Mouse (Mus musculus) embryonic facial prominence, embryonic 14.5 days (tissue): ENCODE results near the gene Nfasc. TPM values are rescaled to one million over a fixed set of nuclear protein-coding genes. Genes with fewer than 3 reads are reported as not detected.

Source experiments
- ATAC-seq: fragments of 200-750 bp; cut with Nextera tagmentation; 2 replicates; pipeline ENCODE4 v1.8.0; 2017; ENCODE audit warnings: low read depth, moderate number of reproducible peaks, moderate TSS enrichment
- DNase-seq: peaks from one replicate; pipeline ENCODE4 v3.0.0-alpha.2; 2015; ENCODE audit warnings: low spot score
- H3K27ac ChIP-seq: fragments of 300-500 bp; sonication (generic); replicated peaks from 2 replicates; pipeline ENCODE4 v1.5.1; 2014; ENCODE audit warnings: low read depth, mild to moderate bottlenecking, low read length, moderate library complexity
- H3K27me3 ChIP-seq: fragments of 300-500 bp; sonication (generic); replicated peaks from 2 replicates; pipeline ENCODE4 v1.6.1; 2014; ENCODE audit warnings: low read length; ENCODE audit not compliant: control insufficient read depth, insufficient read depth
- H3K36me3 ChIP-seq: fragments of 300-500 bp; sonication (generic); 2 replicates; pipeline ENCODE4 v1.6.1; 2014; ENCODE audit warnings: low read length, mixed read lengths; ENCODE audit not compliant: control insufficient read depth, insufficient read depth
- H3K4me1 ChIP-seq: fragments of 300-500 bp; sonication (generic); 2 replicates; pipeline ENCODE4 v1.6.1; 2014; ENCODE audit warnings: antibody characterized with exemption, low read length; ENCODE audit not compliant: control insufficient read depth, insufficient read depth
- H3K4me2 ChIP-seq: fragments of 300-500 bp; sonication (generic); 2 replicates; pipeline ENCODE4 v1.6.1; 2014; ENCODE audit warnings: low read depth, mild to moderate bottlenecking, low read length, moderate library complexity, mixed read lengths
- H3K4me3 ChIP-seq: fragments of 300-500 bp; sonication (generic); 2 replicates; pipeline ENCODE4 v1.5.1; 2014; ENCODE audit warnings: low read depth, mild to moderate bottlenecking, low read length
- H3K9ac ChIP-seq: fragments of 300-500 bp; sonication (generic); 2 replicates; pipeline ENCODE4 v1.6.1; 2014; ENCODE audit warnings: low read depth, mild to moderate bottlenecking, low read length, moderate library complexity, mixed read lengths
- H3K9me3 ChIP-seq: fragments of 300-500 bp; sonication (generic); 2 replicates; pipeline ENCODE4 v1.6.1; 2016; ENCODE audit warnings: low read length; ENCODE audit not compliant: control insufficient read depth
- WGBS: fragments of 180-500 bp; shearing (Covaris S2); extraction: QIAGEN DNeasy Blood & Tissue Kit; methylation state at CpG from one replicate; pipeline ENCODE4 v1.1.7; 2014; 5-methylcytosine and 5-hydroxymethylcytosine counted together
- polyA plus RNA-seq: library from polyadenylated mRNA; unstranded; fragments of >200 nt; fragmentation: Nextera tagmentation; extraction: Ambion mirVana; gene quantifications from 2 replicates; pipeline ENCODE4 v1.2.1, GENCODE M21; 2014

Nfasc gene
- polyA plus RNA-seq, 1 experiment from 2014 or later, result 2.4 TPM

DNA sequence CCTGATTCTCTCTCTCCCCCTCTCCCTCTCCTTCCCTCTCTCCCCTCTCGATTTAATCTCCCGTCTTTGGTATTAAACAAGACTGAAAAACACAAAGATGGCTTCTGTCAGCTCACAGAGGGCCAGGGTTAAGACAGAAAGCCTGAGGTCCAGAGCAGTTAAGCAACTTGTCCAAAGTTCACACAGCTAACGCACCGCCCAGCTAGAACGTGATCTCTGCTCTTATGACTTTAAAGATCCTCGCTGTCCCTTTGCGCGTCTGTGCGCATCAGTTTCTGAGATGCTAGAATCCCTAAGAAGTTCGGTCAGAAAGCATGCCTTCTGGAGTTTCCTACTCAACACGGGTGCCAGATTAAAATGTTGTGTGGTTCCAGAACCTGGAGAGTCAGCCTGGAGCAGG is 221.9 kb downstream of the Nfasc start:
- 87% methylated on average over 11 of the region's 11 CpGs for WGBS
- no peak for ATAC-seq
- Histone ChIP-seq H3K27ac (no peak overlapping the region), H3K9ac (no peak overlapping the region), H3K9me3 (no peaks in the 10 kb centered on the region), H3K4me1 (no peaks in the 10 kb centered on the region), H3K4me2 (no peak overlapping the region), H3K4me3 (no peak overlapping the region), H3K36me3 (no peaks in the 10 kb centered on the region), H3K27me3 (no peaks in the 10 kb centered on the region)
- DNase-seq, result no peak

DNA sequence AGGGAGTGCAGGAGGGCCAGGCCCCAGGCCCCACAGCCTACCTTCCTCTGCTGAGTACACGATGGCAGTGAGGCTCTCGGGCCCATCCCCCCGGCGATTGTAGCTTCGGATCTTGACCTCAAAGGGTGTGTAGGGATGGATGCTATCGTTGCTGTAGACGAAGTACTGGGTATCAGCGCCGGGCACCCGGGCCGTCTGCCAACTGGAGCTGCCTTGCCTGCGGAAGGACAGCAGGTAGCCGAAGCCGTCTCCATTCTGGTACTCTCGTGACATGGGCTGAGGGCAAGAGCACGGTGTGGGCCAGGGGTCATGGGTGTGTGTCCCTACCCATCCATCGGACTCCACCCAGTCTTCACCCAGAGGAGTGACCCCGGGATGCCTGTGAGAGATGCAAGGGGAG is 223.0 kb downstream of the Nfasc start:
- DNase-seq, result no peak
- Histone ChIP-seq H3K4me3 (no peak overlapping the region), H3K9ac (no peak overlapping the region)

DNA sequence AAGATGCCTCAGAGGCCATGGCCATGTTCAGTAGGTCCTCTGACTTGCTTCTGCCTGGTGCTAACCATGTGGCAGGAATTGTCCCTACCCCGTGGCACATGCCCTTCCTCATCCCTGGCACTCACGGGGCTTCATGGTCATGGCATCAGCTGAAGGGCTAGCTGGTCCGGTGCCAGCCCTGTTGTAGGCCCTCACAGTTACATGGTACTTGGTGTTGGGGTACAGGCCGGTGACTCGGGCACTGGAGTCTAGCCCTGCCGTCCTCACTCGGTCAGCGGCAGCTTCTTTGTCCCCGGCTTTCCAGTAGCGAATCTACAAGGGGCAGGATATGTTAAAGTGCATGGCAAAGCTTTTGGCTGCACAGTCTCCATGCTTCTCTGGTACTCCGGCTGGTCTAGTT is 224.8 kb downstream of the Nfasc start:
- Histone ChIP-seq H3K4me1 (no peaks in the 10 kb centered on the region), H3K9ac (no peak overlapping the region), H3K4me2 (no peak overlapping the region), H3K27me3 (no peaks in the 10 kb centered on the region), H3K4me3 (no peak overlapping the region), H3K9me3 (no peaks in the 10 kb centered on the region), H3K27ac (no peak overlapping the region), H3K36me3 (no peaks in the 10 kb centered on the region)
- no peak for ATAC-seq
- no peak for DNase-seq
- WGBS, result 86% methylated on average over 11 of the region's 11 CpGs

More for the DNA sequence above, 223.0 kb downstream of the Nfasc start:
- no peak for ATAC-seq
- Histone ChIP-seq H3K27me3 (no peaks in the 10 kb centered on the region), H3K4me2 (no peak overlapping the region), H3K9me3 (no peaks in the 10 kb centered on the region), H3K27ac (no peak overlapping the region), H3K36me3 (no peaks in the 10 kb centered on the region), H3K4me1 (no peaks in the 10 kb centered on the region)
- WGBS, result 83% methylated on average over 18 of the region's 18 CpGs

DNA sequence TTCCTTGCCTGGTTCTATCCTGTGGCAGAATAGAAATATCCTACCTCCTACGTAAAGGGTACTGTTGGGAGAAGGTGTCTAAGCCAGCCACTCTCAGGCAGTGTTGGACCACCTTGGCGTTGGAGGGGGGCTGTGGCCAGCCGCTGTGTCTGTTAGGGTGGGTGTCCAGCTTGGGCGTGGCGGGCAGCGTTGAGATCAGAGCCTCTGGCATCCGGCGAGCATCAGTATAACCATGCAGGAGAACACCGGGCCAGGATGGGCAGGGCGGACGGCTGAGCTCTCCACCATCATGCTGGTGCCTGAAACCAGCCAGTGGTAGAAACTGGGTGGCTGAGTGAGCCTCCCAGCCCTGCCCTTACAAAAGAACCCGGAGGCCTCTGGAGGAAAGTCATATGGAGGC is 226.3 kb downstream of the Nfasc start:
- no peak for ATAC-seq
- WGBS, result 91% methylated on average over 12 of the region's 12 CpGs
- no peak overlapping the region for H3K9ac ChIP-seq

More for the DNA sequence above, 226.3 kb downstream of the Nfasc start:
- Histone ChIP-seq H3K4me1 (no peaks in the 10 kb centered on the region), H3K27ac (no peak overlapping the region), H3K4me2 (no peak overlapping the region), H3K4me3 (no peak overlapping the region), H3K9me3 (no peaks in the 10 kb centered on the region), H3K36me3 (no peaks in the 10 kb centered on the region), H3K27me3 (no peaks in the 10 kb centered on the region)
- no peak for DNase-seq

Other genes with a start within 250 kb of the Nfasc start
- 1.8 TPM in 2 replicates for gene Tmem81, start 235.6 kb downstream of the Nfasc start, polyA plus RNA-seq
- 3.6 and 4.3 TPM in 2 replicates for gene Cntn2, start 198.5 kb downstream of the Nfasc start, polyA plus RNA-seq
- gene Lrrn2, start 138.5 kb upstream of the Nfasc start, polyA plus RNA-seq, result 7.0 and 10.2 TPM in 2 replicates